Comparison of ENCODE assay signal across 8 mouse cellular contexts in the genomic region with DNA sequence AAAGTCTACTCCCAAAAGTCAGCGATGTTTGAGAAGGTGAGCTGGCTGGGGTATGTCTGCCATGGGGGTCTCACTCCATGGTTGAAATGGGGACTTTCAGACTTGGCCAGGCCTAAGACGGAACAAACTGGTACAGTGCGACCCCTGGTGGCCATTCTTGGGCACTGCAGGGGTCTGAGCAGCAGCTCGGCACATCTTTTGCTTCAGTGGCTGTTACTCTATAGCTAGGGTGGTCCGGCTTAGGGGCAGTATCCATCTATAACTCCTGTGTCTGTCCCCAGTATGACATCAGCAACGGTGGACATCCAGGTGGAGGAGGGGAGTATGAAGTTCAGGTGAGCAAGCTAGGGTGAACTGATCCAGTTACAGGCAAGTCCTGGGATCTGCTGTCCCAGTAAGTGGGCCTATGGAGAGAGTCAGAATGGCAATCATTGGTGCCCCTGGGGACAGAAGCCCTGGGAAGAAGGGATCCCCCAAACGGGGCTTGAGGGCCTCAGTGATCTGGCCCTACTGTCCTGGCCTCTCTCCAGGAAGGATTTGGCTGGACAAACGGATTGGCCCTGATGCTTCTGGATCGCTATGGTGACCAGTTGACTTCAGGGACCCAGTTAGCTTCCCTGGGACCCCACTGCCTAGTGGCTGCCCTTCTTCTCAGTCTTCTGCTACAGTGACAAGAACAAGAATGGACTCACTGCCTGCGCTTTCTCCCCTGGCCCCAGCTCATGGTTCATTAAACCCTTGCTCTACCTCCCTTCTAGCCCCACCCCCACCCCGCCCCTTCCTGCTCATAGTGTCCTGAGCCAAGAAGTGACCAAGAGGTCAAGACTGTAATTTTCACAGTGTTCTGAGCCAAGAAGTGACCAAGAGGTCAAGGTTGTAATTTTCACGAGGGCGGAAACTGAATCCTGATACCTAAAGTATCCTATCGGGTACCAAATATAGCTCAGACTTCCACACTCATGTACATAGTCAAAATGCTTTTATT. TPM values are rescaled to one million over a fixed set of nuclear protein-coding genes. Genes with fewer than 3 reads are reported as not detected.
A peak's percentile ranks its signal among the peaks of the same experiment; 100 is the strongest.
DNase-seq lines count a peak whose midpoint lies in the region; ATAC-seq and TF ChIP-seq lines count a peak whose summit lies in the region.

No protein-coding gene starts in this region.

- H3K9ac ChIP-seq in limb, embryonic 15.5 days, result no peak overlapping the region

- peaks cover 32% of the 10 kb centered on the region for H3K36me3 ChIP-seq in limb, embryonic 15.5 days

- intact Hi-C loops in gastrocnemius, postnatal 36 days (cut with DNase I), result loop anchor here (2.0 kb wide), 1 partner anchor 31 kb away; no protein-coding TSS in a partner anchor

- no peak for TF ChIP-seq POLR2A in cortical plate, adult 2 months (IDR thresholded peaks at IDR 0.05; ENCODE audit: extremely low read depth, insufficient read depth, low read length)

- no peaks in the 10 kb centered on the region for H3K27me3 ChIP-seq in limb, embryonic 15.5 days

- peak; percentile 95 for TF ChIP-seq CTCF in cortical plate, adult 2 months (IDR thresholded peaks at IDR 0.05; ENCODE audit: extremely low read depth, insufficient read depth, low read length)

- 39% methylated on average over 14 of the region's 14 CpGs for WGBS in limb, embryonic 15.5 days

- ATAC-seq in limb, embryonic 15.5 days (ENCODE audit: insufficient number of reproducible peaks, low FRiP score, low TSS enrichment, low read depth), result 0 out of 2 replicates have a peak, but pooled peaks have one; percentile 7
- ATAC-seq in monocyte, adult 5-6 weeks (replicated peaks; ENCODE audit: insufficient number of reproducible peaks, low FRiP score, low TSS enrichment, poor library complexity, severe bottlenecking), result peak; percentile 68

- DNase-seq in urinary bladder, adult 18-20 months (ENCODE audit: low spot score in 2 of 2), result peak; percentile 40 to 62
- DNase-seq in urinary bladder, postnatal 10 days (ENCODE audit: low spot score), result no peak
- DNase-seq in gastrocnemius, postnatal 36 days, result peak; percentile 63 to 70
- peak; percentile 57 to 74 for DNase-seq in kidney, adult 8-10 months
- peak; percentile 72 to 91 for DNase-seq in spleen, postnatal 4 days (ENCODE audit: low spot score in 2 of 2)

- no peak overlapping the region for H3K4me3 ChIP-seq in cortical plate, adult 2 months (ENCODE audit: insufficient read depth, low read length)
- H3K4me3 ChIP-seq in limb, embryonic 15.5 days, result no peak overlapping the region

- no peak overlapping the region for H3K4me2 ChIP-seq in limb, embryonic 15.5 days

- H3K27ac ChIP-seq in cortical plate, adult 2 months (ENCODE audit: insufficient read depth, low read length), result no peak overlapping the region
- no peak overlapping the region for H3K27ac ChIP-seq in limb, embryonic 15.5 days

- H3K4me1 ChIP-seq in cortical plate, adult 2 months (ENCODE audit: control insufficient read depth, insufficient read depth, low read length), result no peaks in the 10 kb centered on the region
- H3K4me1 ChIP-seq in limb, embryonic 15.5 days, result peaks cover 9% of the 10 kb centered on the region; the same call in 1 of the 2 replicates

- no peaks in the 10 kb centered on the region for H3K9me3 ChIP-seq in limb, embryonic 15.5 days

RNA-seq across cellular contexts. Expression of gene Treh, which starts 12.6 kb away (rescaled TPM):
- 0.10 and 0.21 TPM in 2 replicates for polyA plus RNA-seq in cortical plate, adult 2 months (2012; rRNA removed)
- total RNA-seq in gastrocnemius, postnatal 36 days (2021), result not detected
- not detected in 2 replicates for polyA plus RNA-seq in limb, embryonic 15.5 days (2015; fragmentation: Nextera tagmentation; extraction: Ambion mirVana)
- not detected in 3 replicates for total RNA-seq in monocyte, adult 5-6 weeks (2017)

RNA-seq across cellular contexts. Expression of gene Phldb1, which starts 49.4 kb away (rescaled TPM):
- 112 and 131 TPM in 2 replicates for polyA plus RNA-seq in cortical plate, adult 2 months (2012; rRNA removed)
- 10 to 100 TPM; 33.5 to 33.9 TPM for total RNA-seq in gastrocnemius, postnatal 36 days (2021)
- 37.8 and 39.2 TPM in 2 replicates for polyA plus RNA-seq in limb, embryonic 15.5 days (2015; fragmentation: Nextera tagmentation; extraction: Ambion mirVana)
- total RNA-seq in monocyte, adult 5-6 weeks (2017), result 2.1 to 4.3 TPM (median 3.1 TPM) in 3 replicates
